Mouse (Mus musculus) forebrain, embryonic 16.5 days (tissue): ENCODE measurements around the gene Itpkc. TPM values are rescaled to one million over a fixed set of nuclear protein-coding genes. Genes with fewer than 3 reads are reported as not detected.

Experiments
- ATAC-seq: fragments of 200-750 bp; cut with Nextera tagmentation; 2 replicates; pipeline ENCODE4 v1.8.0; 2017; ENCODE audit warnings: mild to moderate bottlenecking, moderate library complexity
- H3K27ac ChIP-seq: fragments of 300-500 bp; sonication (generic); 2 replicates; pipeline ENCODE4 v1.5.1; 2014; ENCODE audit warnings: low read length, control low read depth
- H3K27me3 ChIP-seq: fragments of 300-500 bp; sonication (generic); replicated peaks from 2 replicates; pipeline ENCODE4 v1.6.1; 2014; ENCODE audit warnings: low read length; ENCODE audit not compliant: control insufficient read depth, insufficient read depth
- H3K36me3 ChIP-seq: fragments of 300-500 bp; sonication (generic); 2 replicates; pipeline ENCODE4 v1.6.1; 2014; ENCODE audit not compliant: control insufficient read depth, insufficient read depth
- H3K4me1 ChIP-seq: fragments of 300-500 bp; sonication (generic); replicated peaks from 2 replicates; pipeline ENCODE4 v1.6.1; 2014; ENCODE audit warnings: low read length; ENCODE audit not compliant: control insufficient read depth, insufficient read depth
- H3K4me2 ChIP-seq: fragments of 300-500 bp; sonication (generic); 2 replicates; pipeline ENCODE4 v1.6.1; 2014; ENCODE audit warnings: mild to moderate bottlenecking, low read length, control low read depth
- H3K4me3 ChIP-seq: fragments of 300-500 bp; sonication (generic); replicated peaks from 2 replicates; pipeline ENCODE4 v1.5.1; 2014; ENCODE audit warnings: mild to moderate bottlenecking, low read length, control low read depth
- H3K9ac ChIP-seq: fragments of 300-500 bp; sonication (generic); replicated peaks from 2 replicates; pipeline ENCODE4 v1.6.1; 2014; ENCODE audit warnings: low read depth, low read length, control low read depth
- H3K9me3 ChIP-seq: fragments of 300-500 bp; sonication (generic); 2 replicates; pipeline ENCODE4 v1.6.1; 2016; ENCODE audit warnings: low read length; ENCODE audit not compliant: control insufficient read depth
- WGBS: fragments of 180-500 bp; shearing (Covaris S2); extraction: QIAGEN DNeasy Blood & Tissue Kit; methylation state at CpG from one replicate; pipeline ENCODE4 v1.1.7; 2014; 5-methylcytosine and 5-hydroxymethylcytosine counted together
- polyA plus RNA-seq: library from polyadenylated mRNA; unstranded; fragments of >200 nt; fragmentation: Nextera tagmentation; extraction: Ambion mirVana; gene quantifications from 2 replicates; pipeline ENCODE4 v1.2.1, GENCODE M21; 2015

Itpkc gene
- 6.2 and 6.4 TPM in 2 replicates for polyA plus RNA-seq

DNA sequence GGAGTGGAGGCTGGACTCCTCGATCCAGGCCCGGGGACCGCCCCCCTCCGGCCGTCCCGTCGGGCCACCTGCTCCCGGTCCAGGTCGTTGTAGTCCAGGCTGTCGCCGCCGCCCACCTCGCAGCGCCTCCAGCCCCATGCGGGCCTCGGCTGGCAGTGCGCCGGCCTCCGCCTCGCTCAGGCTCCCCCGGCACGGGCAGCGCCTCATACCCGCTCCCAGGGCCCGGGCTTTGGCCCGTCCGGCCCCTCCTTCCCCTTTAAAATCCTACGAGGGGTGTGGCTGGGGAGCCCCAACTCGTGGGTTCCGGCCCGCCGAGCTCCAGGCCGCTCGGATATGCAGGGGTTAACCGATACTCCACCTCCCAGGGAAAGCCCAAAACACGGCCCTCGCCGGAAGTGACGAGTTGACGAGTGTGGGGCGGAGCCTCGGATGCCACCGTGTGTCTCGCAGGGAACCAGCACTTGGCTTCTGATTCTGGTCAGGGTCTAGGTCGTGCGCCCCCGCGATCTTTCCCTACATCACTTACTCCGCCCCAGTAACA is at the start of gene Itpkc:
Gene Itpkc (minus strand): TSS at position 381 of the 541 bp plus-strand sequence.
- H3K9me3 ChIP-seq, result no peaks in the 10 kb centered on the region
- no peaks in the 10 kb centered on the region for H3K27me3 ChIP-seq
- WGBS, result 0% methylated on average over 43 of the region's 49 CpGs
- peak within 1 kb of the TSS; percentile 83 for H3K27ac ChIP-seq
- H3K9ac ChIP-seq, result peak within 1 kb of the TSS; percentile 85
- H3K4me3 ChIP-seq, result peak within 1 kb of the TSS; percentile 89
- H3K4me1 ChIP-seq, result peaks cover 52% of the 10 kb centered on the region
- no peaks in the 10 kb centered on the region for H3K36me3 ChIP-seq
- H3K4me2 ChIP-seq, result peak within 1 kb of the TSS; percentile 78
- ATAC-seq, result peak; percentile 82

DNA sequence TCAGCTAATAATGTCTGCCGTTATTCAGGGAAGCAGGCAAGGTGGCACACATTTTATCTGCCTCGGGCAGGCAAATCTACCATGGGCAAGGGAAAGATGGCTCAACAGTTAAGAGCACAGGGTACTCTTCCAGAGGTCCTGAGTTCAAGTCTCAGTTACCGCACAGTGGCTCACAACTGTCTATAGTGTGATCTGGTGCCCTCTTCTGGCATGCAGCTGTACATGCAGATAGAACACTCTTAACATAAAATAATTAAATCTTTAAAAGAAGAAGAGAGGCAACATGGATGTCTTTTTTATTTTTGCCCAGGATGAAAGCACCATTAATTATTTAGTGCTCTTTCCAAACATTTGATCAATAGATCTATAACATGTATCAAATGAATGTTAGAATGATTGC is 48.7 kb upstream of the Itpkc start:
- H3K4me1 ChIP-seq, result no peaks in the 10 kb centered on the region
- whole genome bisulfite sequencing, result 93% methylated on average over 3 of the region's 3 CpGs
- H3K9ac ChIP-seq, result no peak overlapping the region
- H3K27me3 ChIP-seq, result no peaks in the 10 kb centered on the region
- peaks cover 64% of the 10 kb centered on the region for H3K36me3 ChIP-seq
- no peak overlapping the region for H3K27ac ChIP-seq
- no peaks in the 10 kb centered on the region for H3K9me3 ChIP-seq
- H3K4me2 ChIP-seq, result no peak overlapping the region
- H3K4me3 ChIP-seq, result no peak overlapping the region
- ATAC-seq, result no peak

DNA sequence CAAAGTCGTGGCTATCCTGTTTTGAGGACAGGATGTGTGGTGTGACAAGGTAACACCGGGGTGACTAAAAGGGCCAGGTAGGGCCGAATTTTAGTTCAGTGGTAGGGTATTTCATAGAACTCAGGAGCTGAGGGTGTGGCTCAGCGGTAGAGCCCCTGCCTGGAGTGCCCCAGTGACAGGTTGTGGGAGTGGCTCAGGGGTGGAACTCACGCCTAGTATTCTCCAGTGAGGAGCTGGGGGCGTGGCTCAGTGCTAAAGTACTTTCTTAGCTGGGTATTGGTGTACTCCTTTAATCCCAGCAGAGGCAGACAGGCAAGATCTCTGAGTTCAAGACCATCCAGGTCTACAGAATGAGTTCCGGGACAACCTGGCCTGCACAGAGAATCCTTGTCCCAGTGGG is 47.6 kb upstream of the Itpkc start:
- Histone ChIP-seq H3K36me3 (peaks cover 64% of the 10 kb centered on the region), H3K27me3 (no peaks in the 10 kb centered on the region), H3K4me2 (no peak overlapping the region), H3K9ac (no peak overlapping the region), H3K4me1 (no peaks in the 10 kb centered on the region), H3K9me3 (no peaks in the 10 kb centered on the region), H3K27ac (no peak overlapping the region), H3K4me3 (no peak overlapping the region)
- WGBS, result 68% methylated on average over 7 of the region's 7 CpGs
- no peak for ATAC-seq

DNA sequence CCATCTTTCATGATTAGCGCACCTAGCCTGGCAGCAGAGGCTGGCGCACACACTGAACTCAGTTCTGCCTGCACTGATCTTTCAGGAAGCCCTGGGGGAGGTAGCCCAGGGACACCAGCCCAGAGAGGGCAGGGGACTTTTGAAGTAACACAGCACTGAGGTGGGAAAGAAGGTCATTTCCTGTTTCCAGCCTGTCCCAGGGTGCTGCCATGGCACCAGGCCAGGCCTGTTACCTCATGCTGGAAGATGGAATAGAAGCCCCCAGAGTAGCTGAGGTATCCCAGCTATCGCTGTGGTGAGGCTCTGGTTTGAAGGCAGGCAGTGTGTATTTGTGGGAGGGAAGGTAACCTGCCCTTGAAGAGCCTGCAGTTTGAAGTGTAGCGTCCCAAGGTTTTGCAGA is 46.5 kb upstream of the Itpkc start:
- no peak overlapping the region for H3K4me3 ChIP-seq
- H3K27me3 ChIP-seq, result no peaks in the 10 kb centered on the region
- H3K9me3 ChIP-seq, result no peaks in the 10 kb centered on the region
- no peaks in the 10 kb centered on the region for H3K4me1 ChIP-seq
- H3K4me2 ChIP-seq, result no peak overlapping the region
- H3K27ac ChIP-seq, result no peak overlapping the region
- H3K36me3 ChIP-seq, result peaks cover 65% of the 10 kb centered on the region
- H3K9ac ChIP-seq, result no peak overlapping the region
- no peak for ATAC-seq
- WGBS, result 88% methylated on average over 4 of the region's 4 CpGs

DNA sequence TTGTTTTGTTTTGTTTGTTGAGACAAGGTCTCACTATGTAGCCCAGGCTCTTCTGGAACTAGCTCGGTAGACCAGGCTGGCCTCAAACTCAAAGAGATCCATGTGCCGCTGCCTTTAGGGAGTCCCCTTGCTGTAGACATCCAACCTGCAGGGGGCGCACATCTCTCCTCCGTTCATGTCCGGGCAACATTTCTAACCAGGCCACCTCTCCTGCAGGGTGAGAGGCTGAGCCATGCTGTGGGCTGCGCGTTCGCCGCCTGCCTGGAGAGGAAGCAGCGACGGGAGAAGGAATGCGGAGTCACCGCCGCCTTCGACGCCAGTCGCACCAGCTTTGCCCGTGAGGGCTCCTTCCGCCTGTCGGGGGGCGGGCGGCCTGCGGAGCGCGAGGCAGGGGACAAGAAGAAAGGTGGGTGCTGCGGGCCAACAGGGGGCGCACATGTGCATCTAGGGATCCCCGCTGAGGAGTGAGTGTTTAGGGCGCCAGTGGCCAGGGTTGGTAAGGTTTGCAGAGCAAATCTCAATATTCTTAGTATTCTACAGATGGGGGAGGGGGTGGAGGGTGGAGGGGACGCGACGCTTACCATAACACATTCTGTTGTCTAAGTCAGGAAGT is 45.4 kb upstream of the Itpkc start:
- H3K9ac ChIP-seq, result no peak overlapping the region
- no peak overlapping the region for H3K27ac ChIP-seq
- peaks cover 70% of the 10 kb centered on the region for H3K36me3 ChIP-seq
- 64% methylated on average over 32 of the region's 32 CpGs for WGBS
- H3K4me2 ChIP-seq, result no peak overlapping the region
- no peaks in the 10 kb centered on the region for H3K9me3 ChIP-seq
- ATAC-seq, result no peak
- no peaks in the 10 kb centered on the region for H3K4me1 ChIP-seq
- no peak overlapping the region for H3K4me3 ChIP-seq
- H3K27me3 ChIP-seq, result no peaks in the 10 kb centered on the region

DNA sequence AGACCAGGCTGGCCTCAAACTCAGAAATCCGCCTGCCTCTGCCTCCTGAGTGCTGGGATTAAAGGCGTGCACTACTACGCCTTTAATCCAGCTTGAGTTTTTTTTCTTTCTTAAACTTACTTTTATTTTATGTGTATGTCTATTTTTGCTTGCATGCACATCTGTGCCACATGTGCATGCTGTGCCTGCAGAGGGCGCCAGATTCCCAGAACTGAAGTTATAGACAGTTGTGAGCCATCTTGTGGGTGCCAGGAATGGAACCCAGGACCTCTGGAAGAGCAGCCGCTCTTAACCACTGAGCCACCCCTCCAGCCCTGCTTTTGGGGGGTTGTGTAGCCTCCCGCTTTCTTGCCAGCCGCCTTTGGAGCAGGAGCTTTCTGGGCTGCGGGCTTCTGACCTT is 43.0 kb upstream of the Itpkc start:
- H3K9me3 ChIP-seq, result no peaks in the 10 kb centered on the region
- no peak overlapping the region for H3K4me3 ChIP-seq
- 93% methylated on average over 8 of the region's 8 CpGs for WGBS
- H3K4me1 ChIP-seq, result no peaks in the 10 kb centered on the region
- H3K9ac ChIP-seq, result no peak overlapping the region
- peaks cover 59% of the 10 kb centered on the region for H3K36me3 ChIP-seq
- no peaks in the 10 kb centered on the region for H3K27me3 ChIP-seq
- no peak overlapping the region for H3K27ac ChIP-seq
- no peak for ATAC-seq
- H3K4me2 ChIP-seq, result no peak overlapping the region

DNA sequence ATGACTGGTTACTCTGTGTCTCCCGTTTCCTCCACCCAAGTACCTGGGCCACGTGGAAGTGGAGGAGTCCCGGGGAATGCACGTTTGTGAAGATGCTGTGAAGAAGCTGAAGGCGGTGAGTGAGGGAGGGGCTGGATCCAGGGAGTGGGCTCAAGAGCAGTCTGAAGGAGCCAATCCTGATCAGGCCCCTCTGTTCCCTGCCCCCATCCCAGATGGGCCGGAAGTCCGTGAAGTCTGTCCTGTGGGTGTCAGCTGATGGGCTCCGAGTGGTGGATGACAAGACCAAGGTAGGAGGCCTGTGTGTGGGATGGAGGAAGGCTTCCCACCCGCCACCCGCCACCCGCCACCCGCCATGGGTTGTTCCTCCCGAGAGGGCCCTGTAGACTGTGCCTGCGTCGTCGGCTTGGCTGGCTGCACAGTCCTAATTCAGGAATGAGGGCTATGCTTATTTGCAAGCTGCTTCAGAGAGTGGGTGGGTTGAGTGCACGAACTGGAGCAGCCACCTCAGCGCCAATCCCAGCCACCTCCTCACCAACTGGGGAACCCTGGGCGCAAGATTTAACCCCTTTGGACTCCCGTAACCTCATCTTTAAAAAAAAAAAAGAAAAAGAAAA is 38.2 kb upstream of the Itpkc start:
- peaks cover 56% of the 10 kb centered on the region for H3K36me3 ChIP-seq
- no peak overlapping the region for H3K4me3 ChIP-seq
- no peak overlapping the region for H3K27ac ChIP-seq
- H3K4me1 ChIP-seq, result peaks cover 5% of the 10 kb centered on the region
- H3K9ac ChIP-seq, result no peak overlapping the region
- WGBS, result 78% methylated on average over 20 of the region's 20 CpGs
- H3K9me3 ChIP-seq, result no peaks in the 10 kb centered on the region
- no peak overlapping the region for H3K4me2 ChIP-seq
- ATAC-seq, result no peak
- H3K27me3 ChIP-seq, result no peaks in the 10 kb centered on the region

DNA sequence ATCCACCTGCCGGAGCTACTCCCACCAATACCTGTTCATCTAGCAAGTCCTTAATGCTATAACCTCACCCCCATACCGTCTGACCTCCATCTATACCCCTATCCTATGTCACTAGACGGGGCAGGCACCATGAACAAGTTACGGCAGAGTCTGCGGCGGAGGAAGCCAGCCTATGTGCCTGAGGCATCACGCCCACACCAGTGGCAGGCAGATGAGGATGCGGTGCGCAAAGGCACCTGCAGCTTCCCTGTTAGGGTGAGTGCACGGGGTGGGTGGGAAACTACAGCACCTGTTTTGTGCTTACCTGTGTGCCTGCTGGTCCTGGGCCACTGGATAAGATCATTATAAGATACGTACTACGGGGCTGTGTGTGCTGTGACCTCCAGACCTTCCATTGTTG is 36.3 kb upstream of the Itpkc start:
- H3K4me2 ChIP-seq, result no peak overlapping the region
- peaks cover 41% of the 10 kb centered on the region for H3K36me3 ChIP-seq
- H3K27ac ChIP-seq, result no peak overlapping the region
- H3K9me3 ChIP-seq, result no peaks in the 10 kb centered on the region
- H3K9ac ChIP-seq, result no peak overlapping the region
- ATAC-seq, result no peak
- H3K4me1 ChIP-seq, result peaks cover 23% of the 10 kb centered on the region
- no peak overlapping the region for H3K4me3 ChIP-seq
- no peaks in the 10 kb centered on the region for H3K27me3 ChIP-seq
- 93% methylated on average over 12 of the region's 12 CpGs for WGBS

DNA sequence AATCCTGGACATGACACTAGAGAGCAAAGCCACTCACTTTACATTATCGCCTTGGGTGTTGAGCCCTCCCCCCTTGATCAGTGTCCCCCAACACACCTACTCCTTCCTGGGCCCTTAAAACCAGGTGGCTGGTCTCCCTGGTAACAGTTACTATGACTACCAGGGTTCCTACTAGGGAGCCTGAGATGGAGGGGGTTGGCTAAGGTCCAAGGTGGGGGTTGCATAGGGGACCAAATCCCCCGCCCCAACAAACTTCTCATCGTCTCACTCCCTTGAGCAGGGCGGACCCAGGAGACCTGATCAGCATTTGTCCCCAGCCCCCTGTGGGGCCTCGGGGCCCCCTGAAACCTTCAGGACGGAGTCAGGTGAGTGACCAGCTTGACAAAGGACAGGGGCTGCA is 33.4 kb upstream of the Itpkc start:
- no peak overlapping the region for H3K27ac ChIP-seq
- no peaks in the 10 kb centered on the region for H3K27me3 ChIP-seq
- H3K9ac ChIP-seq, result no peak overlapping the region; the same call in 1 of the 2 replicates
- H3K9me3 ChIP-seq, result no peaks in the 10 kb centered on the region
- H3K4me2 ChIP-seq, result no peak overlapping the region
- no peak overlapping the region for H3K4me3 ChIP-seq
- peaks cover 22% of the 10 kb centered on the region for H3K36me3 ChIP-seq
- H3K4me1 ChIP-seq, result peaks cover 39% of the 10 kb centered on the region
- WGBS, result 63% methylated on average over 6 of the region's 6 CpGs
- ATAC-seq, result no peak
